Mouse (Mus musculus): Measurements from ENCODE around the gene Il16. TPM values are rescaled to one million over a fixed set of nuclear protein-coding genes. Genes with fewer than 3 reads are reported as not detected.
"Not testable (repeated sequence)": the region's sequence is repeated elsewhere in the genome, so short reads cannot be mapped to it uniquely, and the experiment has no call there.

Il16 gene
- polyA plus RNA-seq, 1 experiment from 2014 or later: 4.5 TPM

DNA sequence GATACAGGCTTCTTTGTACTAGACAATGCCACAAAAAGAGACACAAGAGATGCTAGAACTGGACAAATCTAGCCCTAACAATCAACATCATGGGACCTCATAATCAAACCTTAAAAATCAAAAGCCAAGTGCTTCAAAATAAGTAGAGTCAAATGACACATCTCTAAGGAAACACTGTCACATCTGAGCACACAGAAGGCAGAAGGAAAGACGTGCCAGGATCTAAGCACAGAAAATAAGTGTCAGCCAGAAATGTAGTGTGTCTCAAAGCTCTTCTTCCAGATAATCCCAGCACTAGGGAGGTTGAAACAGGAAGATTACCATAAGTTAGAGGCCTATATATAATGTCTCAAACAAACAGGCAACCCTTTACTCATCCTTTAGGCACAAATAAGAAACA is 31.9 kb downstream of the Il16 start:
- Histone ChIP-seq H3K9ac (ENCODE audit: low read depth, low read length) (no peak overlapping the region), H3K27me3 (replicated peaks; ENCODE audit: control insufficient read depth, insufficient read depth, low read length) (no peaks in the 10 kb centered on the region), H3K27ac (ENCODE audit: low read depth, low read length) (no peak overlapping the region), H3K36me3 (ENCODE audit: control insufficient read depth, insufficient read depth, low read length) (no peaks in the 10 kb centered on the region), H3K4me1 (replicated peaks; ENCODE audit: control insufficient read depth, insufficient read depth, low read length) (no peaks in the 10 kb centered on the region), H3K9me3 (ENCODE audit: control insufficient read depth, low read length) (no peaks in the 10 kb centered on the region), H3K4me3 (ENCODE audit: low read depth, low read length) (no peak overlapping the region), H3K4me2 (no peak overlapping the region)
- DNase-seq (ENCODE audit: low spot score) (no peak), ATAC-seq (replicated peaks; ENCODE audit: low FRiP score) (no peak)
- WGBS: 66% methylated on average over 1 of the region's 1 CpGs

DNA sequence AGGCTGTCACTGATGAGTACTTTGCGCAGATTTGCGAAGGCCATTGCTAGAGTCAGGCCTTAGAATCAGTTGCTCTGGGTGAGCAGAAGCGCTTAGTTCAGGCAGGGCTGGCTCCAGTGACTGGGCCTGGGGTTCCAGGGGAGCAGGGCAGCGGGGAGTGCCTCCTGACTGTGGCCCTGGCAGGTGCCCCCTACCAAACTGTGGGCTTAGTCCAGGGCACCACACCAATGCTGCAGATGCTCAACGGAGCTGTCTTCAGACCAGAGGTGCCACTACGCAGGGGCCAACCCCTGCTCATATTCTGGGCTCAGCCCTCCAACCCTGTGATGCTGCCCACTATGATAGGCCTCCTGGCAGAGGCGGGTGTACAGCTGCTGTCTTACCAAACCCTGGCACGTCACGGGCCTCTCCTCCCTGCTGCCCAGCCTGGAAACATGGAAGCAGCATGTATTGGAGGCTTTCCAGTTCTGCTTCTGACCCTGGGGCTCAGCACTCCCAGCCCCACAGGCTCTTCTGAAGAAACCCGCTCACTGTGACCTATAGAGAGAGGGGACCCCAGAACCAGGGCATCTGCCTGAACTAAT is 33.8 kb downstream of the Il16 start:
- not testable (repeated sequence) for H3K9ac ChIP-seq (ENCODE audit: low read depth, low read length); ATAC-seq (replicated peaks; ENCODE audit: low FRiP score)
- 87% methylated on average over 10 of the region's 10 CpGs for WGBS

DNA sequence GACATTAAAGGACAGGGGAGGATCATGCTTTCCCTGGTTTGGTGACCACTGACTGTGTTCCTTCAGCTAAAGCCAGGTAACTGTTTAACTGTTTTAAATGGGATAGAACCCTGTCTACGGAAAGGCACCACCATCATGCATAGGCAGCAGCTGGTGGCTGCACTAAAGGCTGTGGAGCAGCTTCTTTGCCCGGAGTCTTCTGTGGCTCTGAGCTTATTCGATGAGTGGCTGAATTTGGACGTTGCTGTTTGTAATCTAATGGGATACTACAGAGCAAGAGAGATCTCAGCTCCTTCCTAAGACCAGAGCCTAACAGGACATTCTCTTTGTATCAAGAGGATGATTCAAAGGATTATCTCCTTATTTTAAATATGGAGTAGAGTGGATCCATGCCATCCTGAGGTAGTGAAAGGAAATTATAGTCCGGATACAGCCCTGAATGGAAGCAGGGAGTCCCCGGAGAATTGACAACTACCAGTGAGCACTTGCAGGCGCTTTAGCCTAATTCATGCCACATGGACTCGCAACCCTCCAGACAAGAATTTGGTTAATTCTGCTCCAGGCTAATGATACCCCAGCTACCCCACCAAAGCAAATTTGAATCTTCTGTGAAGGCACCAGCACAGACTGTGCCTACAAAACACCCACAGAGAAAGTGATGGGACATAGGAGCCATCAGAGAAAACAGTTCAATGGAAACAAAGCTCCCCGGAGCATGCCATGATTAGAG is 42.3 kb downstream of the Il16 start:
- Histone ChIP-seq H3K4me2 (no peak overlapping the region), H3K36me3 (ENCODE audit: control insufficient read depth, insufficient read depth, low read length) (no peaks in the 10 kb centered on the region), H3K27ac (ENCODE audit: low read depth, low read length) (no peak overlapping the region), H3K4me1 (replicated peaks; ENCODE audit: control insufficient read depth, insufficient read depth, low read length) (no peaks in the 10 kb centered on the region), H3K9ac (ENCODE audit: low read depth, low read length) (no peak overlapping the region), H3K27me3 (replicated peaks; ENCODE audit: control insufficient read depth, insufficient read depth, low read length) (no peaks in the 10 kb centered on the region), H3K9me3 (ENCODE audit: control insufficient read depth, low read length) (no peaks in the 10 kb centered on the region), H3K4me3 (ENCODE audit: low read depth, low read length) (no peak overlapping the region)
- ATAC-seq (replicated peaks; ENCODE audit: low FRiP score): no peak
- WGBS: 69% methylated on average over 9 of the region's 9 CpGs
- DNase-seq (ENCODE audit: low spot score): no peak

More for the DNA sequence above, 33.8 kb downstream of the Il16 start:
- DNase-seq (ENCODE audit: low spot score); H3K4me2 ChIP-seq; H3K9me3 ChIP-seq (ENCODE audit: control insufficient read depth, low read length); H3K4me3 ChIP-seq (ENCODE audit: low read depth, low read length); H3K4me1 ChIP-seq (replicated peaks; ENCODE audit: control insufficient read depth, insufficient read depth, low read length); H3K36me3 ChIP-seq (ENCODE audit: control insufficient read depth, insufficient read depth, low read length); H3K27ac ChIP-seq (ENCODE audit: low read depth, low read length); H3K27me3 ChIP-seq (replicated peaks; ENCODE audit: control insufficient read depth, insufficient read depth, low read length): not testable (repeated sequence)

DNA sequence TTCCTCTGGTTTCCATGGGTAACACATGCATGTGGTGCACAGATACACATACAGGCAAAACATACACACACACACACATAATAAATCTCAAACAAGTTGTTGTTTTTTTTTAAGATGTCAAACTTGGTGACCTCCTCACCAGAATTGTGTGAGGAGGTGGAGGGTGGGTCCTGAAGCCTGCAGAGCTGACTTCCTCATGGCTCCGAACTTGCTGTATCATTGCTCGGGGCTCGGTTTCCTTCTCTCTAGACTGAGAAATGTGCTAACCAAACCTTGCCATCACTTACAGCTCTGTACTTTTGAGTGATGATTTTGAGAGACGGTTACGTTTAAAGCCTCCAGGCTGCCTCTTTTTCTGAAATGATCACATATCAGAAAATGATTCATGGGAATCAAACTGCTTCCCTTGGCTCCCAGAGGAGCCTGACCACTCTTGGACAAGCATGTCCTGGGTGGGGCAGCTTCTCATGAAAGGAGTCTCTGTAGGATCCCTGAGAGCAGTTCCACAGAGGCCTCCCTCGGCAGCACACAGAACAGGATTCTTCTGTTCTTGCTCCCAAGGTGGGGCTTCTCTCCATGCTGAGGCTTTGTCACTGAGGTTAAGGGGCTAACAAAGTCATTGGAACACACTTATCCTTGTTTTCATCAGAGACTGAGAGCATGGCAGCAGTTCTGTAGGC is 46.3 kb downstream of the Il16 start:
- no peak for DNase-seq (ENCODE audit: low spot score)
- Histone ChIP-seq H3K27ac (ENCODE audit: low read depth, low read length) (no peak overlapping the region), H3K4me2 (no peak overlapping the region), H3K27me3 (replicated peaks; ENCODE audit: control insufficient read depth, insufficient read depth, low read length) (no peaks in the 10 kb centered on the region), H3K4me3 (ENCODE audit: low read depth, low read length) (no peak overlapping the region), H3K9me3 (ENCODE audit: control insufficient read depth, low read length) (no peaks in the 10 kb centered on the region), H3K4me1 (replicated peaks; ENCODE audit: control insufficient read depth, insufficient read depth, low read length) (no peaks in the 10 kb centered on the region), H3K9ac (ENCODE audit: low read depth, low read length) (no peak overlapping the region), H3K36me3 (ENCODE audit: control insufficient read depth, insufficient read depth, low read length) (no peaks in the 10 kb centered on the region)
- no peak for ATAC-seq (replicated peaks; ENCODE audit: low FRiP score)
- WGBS: 72% methylated on average over 6 of the region's 6 CpGs

DNA sequence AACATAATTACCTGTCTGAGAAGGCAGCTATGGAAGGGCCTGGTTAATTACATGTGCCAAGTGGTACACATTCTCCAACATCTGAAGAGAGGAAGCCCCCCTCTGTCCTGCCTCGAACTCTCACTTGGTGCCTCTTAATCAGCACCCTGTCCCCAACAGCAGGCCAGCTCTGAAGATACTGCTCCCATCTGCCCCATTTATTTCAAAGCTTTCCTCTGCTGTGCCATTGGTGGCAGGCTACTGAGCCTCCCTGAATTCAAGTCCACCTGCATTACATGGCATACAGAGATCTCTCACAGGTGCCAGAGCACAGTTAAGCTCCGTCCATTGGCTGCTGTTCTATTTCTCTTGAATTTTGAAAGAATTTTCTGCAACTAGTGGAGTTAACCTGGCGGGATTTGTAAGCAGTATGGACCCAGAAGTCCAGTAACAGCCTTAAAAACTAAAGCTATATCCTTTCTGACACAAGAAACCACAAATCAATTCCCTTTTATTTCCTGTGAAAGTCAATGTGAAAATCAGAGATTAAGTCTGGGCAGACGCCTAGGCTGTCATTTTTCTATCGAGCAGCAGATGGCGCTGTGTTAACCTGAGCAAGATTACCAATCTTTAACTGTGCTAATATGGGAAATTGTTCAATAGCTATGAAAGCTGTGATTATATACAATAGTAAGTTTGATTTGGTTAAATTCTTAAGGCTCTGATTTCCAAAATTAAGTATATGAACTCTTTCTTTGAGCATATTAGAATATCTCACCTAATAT is 49.9 kb downstream of the Il16 start:
- no peak overlapping the region for H3K4me3 ChIP-seq (ENCODE audit: low read depth, low read length)
- no peak overlapping the region for H3K27ac ChIP-seq (ENCODE audit: low read depth, low read length)
- no peaks in the 10 kb centered on the region for H3K27me3 ChIP-seq (replicated peaks; ENCODE audit: control insufficient read depth, insufficient read depth, low read length)
- no peak for DNase-seq (ENCODE audit: low spot score)
- no peaks in the 10 kb centered on the region for H3K4me1 ChIP-seq (replicated peaks; ENCODE audit: control insufficient read depth, insufficient read depth, low read length)
- H3K4me2 ChIP-seq: no peak overlapping the region
- H3K9ac ChIP-seq (ENCODE audit: low read depth, low read length): no peak overlapping the region
- H3K9me3 ChIP-seq (ENCODE audit: control insufficient read depth, low read length): no peaks in the 10 kb centered on the region
- no peaks in the 10 kb centered on the region for H3K36me3 ChIP-seq (ENCODE audit: control insufficient read depth, insufficient read depth, low read length)
- ATAC-seq (replicated peaks; ENCODE audit: low FRiP score): no peak
- 22% methylated on average over 6 of the region's 6 CpGs for WGBS

DNA sequence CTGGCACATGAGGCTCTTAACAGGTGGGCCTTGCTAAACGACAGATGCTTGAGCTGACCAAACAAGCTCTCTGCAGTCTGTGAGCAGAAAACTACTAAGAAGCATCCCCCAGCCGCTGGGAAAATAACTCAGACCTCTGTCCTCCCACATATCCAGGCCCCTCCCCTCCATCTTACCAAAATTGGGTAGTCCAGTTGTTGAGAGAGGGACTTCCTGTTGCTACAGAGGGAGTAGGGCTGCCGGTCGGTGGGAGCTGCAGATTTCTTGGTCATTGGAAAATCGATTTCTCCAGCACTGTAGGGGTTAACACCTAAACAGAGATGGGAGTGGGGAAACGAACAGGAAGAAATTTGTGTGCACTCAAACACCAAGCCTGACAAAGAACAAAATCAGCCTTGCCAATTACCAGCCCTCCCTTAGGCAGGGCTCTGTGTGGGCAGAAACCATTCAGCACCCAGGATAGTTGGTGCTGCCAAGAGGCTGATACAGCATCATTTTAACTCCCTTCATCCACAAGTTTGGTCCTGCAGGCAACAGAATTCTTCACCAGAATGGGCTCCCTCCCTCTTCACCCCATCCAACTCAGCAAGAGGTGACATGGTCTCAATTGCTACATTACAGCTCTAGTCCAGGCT is 62.8 kb downstream of the Il16 start:
- H3K36me3 ChIP-seq (ENCODE audit: control insufficient read depth, insufficient read depth, low read length): no peaks in the 10 kb centered on the region
- no peaks in the 10 kb centered on the region for H3K4me1 ChIP-seq (replicated peaks; ENCODE audit: control insufficient read depth, insufficient read depth, low read length)
- H3K9ac ChIP-seq (ENCODE audit: low read depth, low read length): no peak overlapping the region
- no peak overlapping the region for H3K4me3 ChIP-seq (ENCODE audit: low read depth, low read length)
- no peaks in the 10 kb centered on the region for H3K27me3 ChIP-seq (replicated peaks; ENCODE audit: control insufficient read depth, insufficient read depth, low read length)
- no peaks in the 10 kb centered on the region for H3K9me3 ChIP-seq (ENCODE audit: control insufficient read depth, low read length)
- no peak overlapping the region for H3K4me2 ChIP-seq
- H3K27ac ChIP-seq (ENCODE audit: low read depth, low read length): no peak overlapping the region
- 40% methylated on average over 6 of the region's 6 CpGs for WGBS
- ATAC-seq (replicated peaks; ENCODE audit: low FRiP score): no peak
- DNase-seq (ENCODE audit: low spot score): no peak

DNA sequence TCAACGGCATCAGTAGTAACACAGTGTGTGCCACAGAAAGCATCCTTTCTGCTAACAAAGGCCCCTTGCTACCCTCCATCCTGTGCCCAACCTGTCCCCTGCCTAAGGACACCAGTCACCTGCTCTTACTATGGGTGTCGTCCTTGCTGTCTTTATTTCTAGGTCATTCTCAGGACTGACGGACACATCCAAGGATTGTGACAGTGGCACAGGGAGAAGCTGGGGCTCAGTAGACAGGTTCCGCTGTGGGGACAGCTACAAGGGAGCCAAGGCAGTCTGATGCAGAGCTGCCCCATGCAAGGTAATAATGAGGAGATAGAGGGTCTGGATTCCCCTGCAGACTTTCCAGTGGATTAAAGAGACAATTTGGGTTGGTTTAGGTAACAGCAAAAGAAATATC is 67.0 kb downstream of the Il16 start:
- 82% methylated on average over 4 of the region's 4 CpGs for WGBS
- H3K9me3 ChIP-seq (ENCODE audit: control insufficient read depth, low read length): no peaks in the 10 kb centered on the region
- no peaks in the 10 kb centered on the region for H3K4me1 ChIP-seq (replicated peaks; ENCODE audit: control insufficient read depth, insufficient read depth, low read length)
- H3K9ac ChIP-seq (ENCODE audit: low read depth, low read length): no peak overlapping the region
- H3K4me3 ChIP-seq (ENCODE audit: low read depth, low read length): no peak overlapping the region
- H3K27ac ChIP-seq (ENCODE audit: low read depth, low read length): no peak overlapping the region
- DNase-seq (ENCODE audit: low spot score) (no peak), ATAC-seq (replicated peaks; ENCODE audit: low FRiP score) (no peak)
- H3K4me2 ChIP-seq: no peak overlapping the region
- H3K36me3 ChIP-seq (ENCODE audit: control insufficient read depth, insufficient read depth, low read length): no peaks in the 10 kb centered on the region
- H3K27me3 ChIP-seq (replicated peaks; ENCODE audit: control insufficient read depth, insufficient read depth, low read length): no peaks in the 10 kb centered on the region

DNA sequence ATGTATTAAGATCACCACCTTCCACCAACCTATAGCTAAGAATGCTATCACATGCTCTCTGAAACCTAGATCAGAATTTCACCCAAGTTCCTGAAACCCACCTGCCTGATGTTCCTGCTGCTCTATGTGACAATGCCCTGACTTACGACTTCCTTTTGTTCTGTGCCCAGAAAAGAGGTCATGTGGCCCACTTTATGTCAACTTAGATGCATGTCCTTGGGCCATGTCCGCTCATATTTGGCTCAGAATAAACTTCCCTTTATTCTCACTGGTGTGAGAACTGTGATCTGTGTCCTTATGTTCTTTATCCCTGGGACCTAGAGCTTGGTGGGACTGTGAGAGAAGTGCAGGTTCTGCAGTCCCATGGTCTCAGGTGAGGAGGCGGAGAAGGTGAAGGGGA is 68.2 kb downstream of the Il16 start:
- WGBS: 59% methylated on average over 3 of the region's 3 CpGs
- Histone ChIP-seq H3K9ac (ENCODE audit: low read depth, low read length) (no peak overlapping the region), H3K27ac (ENCODE audit: low read depth, low read length) (no peak overlapping the region), H3K4me3 (ENCODE audit: low read depth, low read length) (no peak overlapping the region), H3K9me3 (ENCODE audit: control insufficient read depth, low read length) (no peaks in the 10 kb centered on the region), H3K4me1 (replicated peaks; ENCODE audit: control insufficient read depth, insufficient read depth, low read length) (no peaks in the 10 kb centered on the region), H3K36me3 (ENCODE audit: control insufficient read depth, insufficient read depth, low read length) (no peaks in the 10 kb centered on the region), H3K4me2 (no peak overlapping the region), H3K27me3 (replicated peaks; ENCODE audit: control insufficient read depth, insufficient read depth, low read length) (no peaks in the 10 kb centered on the region)
- DNase-seq (ENCODE audit: low spot score): no peak
- no peak for ATAC-seq (replicated peaks; ENCODE audit: low FRiP score)

All from liver, embryonic 11.5 days (tissue).